ENCODE assay signal across 7 mouse cellular contexts in genomic region chr6:124640997-124641396, GRCm38 (mm10). TPM values are rescaled to one million over a fixed set of nuclear protein-coding genes. Genes with fewer than 3 reads are reported as not detected.
DNase-seq lines count a peak whose midpoint lies in the region; TF ChIP-seq lines count a peak whose summit lies in the region.

No protein-coding gene starts in this region.

- no peak overlapping the region for H3K4me3 ChIP-seq in embryonic fibroblast, embryonic 13.5 days (ENCODE audit: insufficient read depth, low read length)
- no peak overlapping the region for H3K4me3 ChIP-seq in small intestine, adult 2 months (ENCODE audit: low read depth, low read length)

- TF ChIP-seq CTCF in embryonic fibroblast, embryonic 13.5 days (IDR thresholded peaks at IDR 0.05; ENCODE audit: borderline replicate concordance, insufficient read depth, low read length): peak; percentile 36; the same call in 1 of the 2 replicates
- peak; percentile 79; the same call in 1 of the 2 replicates for TF ChIP-seq CTCF in small intestine, adult 2 months (IDR thresholded peaks at IDR 0.05; ENCODE audit: extremely low read depth, insufficient read length, insufficient replicate concordance, low read depth, low read length)

- no peaks in the 10 kb centered on the region for H3K36me3 ChIP-seq in small intestine, adult 2 months (ENCODE audit: control insufficient read depth, insufficient read depth, low read length)

- H3K27me3 ChIP-seq in small intestine, adult 2 months (ENCODE audit: control insufficient read depth, insufficient read depth, low read length): no peaks in the 10 kb centered on the region

- 35% methylated on average over 8 of the region's 8 CpGs for WGBS in small intestine, adult 2 months

- TF ChIP-seq POLR2A in embryonic fibroblast, embryonic 13.5 days (IDR thresholded peaks at IDR 0.05; ENCODE audit: low read depth, low read length): no peak
- no peak for TF ChIP-seq POLR2A in small intestine, adult 2 months (IDR thresholded peaks at IDR 0.05; ENCODE audit: low read depth, low read length)

- no peaks in the 10 kb centered on the region for H3K4me1 ChIP-seq in embryonic fibroblast, embryonic 13.5 days (ENCODE audit: control insufficient read depth, insufficient read depth, low read length)
- 0 out of 2 replicates have a peak, but pooled peaks cover under 1% of the 10 kb centered on the region for H3K4me1 ChIP-seq in small intestine, adult 2 months (ENCODE audit: control insufficient read depth, insufficient read depth, insufficient read length, low read length)

- H3K27ac ChIP-seq in embryonic fibroblast, embryonic 13.5 days (ENCODE audit: insufficient read depth, low read length): no peak overlapping the region
- no peak overlapping the region for H3K27ac ChIP-seq in small intestine, adult 2 months (ENCODE audit: insufficient read depth, low read depth, low read length)

- DNase-seq in A20 (ENCODE audit: low read depth, low spot score): peak; percentile 81
- peak; percentile 83 for DNase-seq in CD4-positive, CD25-positive, alpha-beta regulatory T cell, adult 2 months (ENCODE audit: low read depth, low spot score)
- DNase-seq in adrenal gland, postnatal 4 days (ENCODE audit: low spot score in 2 of 2): peak; percentile 25 to 54
- DNase-seq in kidney, postnatal 4 days: peak; percentile 81 to 84
- DNase-seq in lung, postnatal 14 days: peak; percentile 84

RNA-seq across cellular contexts. Expression of gene C1s2, which starts 5.1 kb away (rescaled TPM):
- total RNA-seq in adrenal gland, postnatal 4 days (2021): 1 to 10 TPM; 1.7 to 2.5 TPM
- polyA plus RNA-seq in embryonic fibroblast, embryonic 13.5 days (2011; ENCODE audit: insufficient read length, low read depth, missing spikeins): 0.42 TPM in 1 of 2 replicates, not detected in the other
- polyA plus RNA-seq in small intestine, adult 2 months (2012; rRNA removed): not detected in 2 replicates

RNA-seq across cellular contexts. Expression of gene Lpcat3, which starts 21.8 kb away (rescaled TPM):
- 100 to 1,000 TPM in 1 of 2 experiments, 10 to 100 TPM in 1; 99.6 to 105 TPM for total RNA-seq in adrenal gland, postnatal 4 days (2021)
- 51.4 and 67.0 TPM in 2 replicates for polyA plus RNA-seq in embryonic fibroblast, embryonic 13.5 days (2011; ENCODE audit: insufficient read length, low read depth, missing spikeins)
- 127 and 323 TPM in 2 replicates for polyA plus RNA-seq in small intestine, adult 2 months (2012; rRNA removed)
